Mouse (Mus musculus) c-Kit-positive CD71-positive TER-119-positive erythroid progenitor cells, embryonic 14.5 days (primary cell): Measurements from ENCODE around the gene Cngb1.

Experiments
- DNase-seq: peaks from one replicate; pipeline ENCODE4 v3.0.0-alpha.2; 2013; ENCODE audit warnings: low spot score

Cngb1 gene

GRCm38 (mm10) chr8:95195728-95196127, 110.7 kb downstream of the Cngb1 start:
- no peak for DNase-seq

DNA sequence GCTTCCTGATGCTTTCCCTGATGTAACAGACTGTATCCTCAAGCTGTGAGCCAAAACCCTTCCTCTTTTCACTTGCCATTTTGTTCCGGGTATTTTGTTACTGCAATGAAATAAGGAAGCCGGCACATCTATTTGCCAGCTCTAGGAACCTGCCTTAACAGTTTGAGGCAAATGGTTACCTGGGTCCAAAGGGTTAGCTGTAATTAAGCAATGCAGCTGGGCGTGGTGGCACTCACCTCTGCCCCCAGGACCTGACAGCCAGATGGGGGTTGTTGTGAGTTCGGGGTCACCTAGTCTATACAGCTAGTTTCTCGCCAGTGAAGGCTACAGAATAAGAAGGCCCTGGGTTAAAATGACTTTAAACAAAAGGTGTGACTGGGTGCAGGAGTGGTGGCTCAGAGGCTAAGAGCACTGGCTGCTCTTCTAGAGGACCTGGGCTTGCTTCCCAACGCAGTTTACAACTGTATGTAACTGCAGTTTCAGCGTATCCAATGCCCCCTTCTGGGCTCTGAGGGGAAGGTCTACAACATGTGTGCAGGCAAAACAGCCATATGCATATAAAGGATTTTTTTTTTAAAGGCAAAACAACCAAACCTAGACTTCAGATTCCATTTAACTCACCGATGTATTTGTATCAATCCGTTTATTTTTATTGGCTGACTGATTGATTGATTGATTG, 114.7 kb downstream of the Cngb1 start:
- no peak for DNase-seq
